13 mouse cellular contexts compared by ENCODE assay signal in genomic region chr2:131129836-131130235, GRCm38 (mm10). TPM values are rescaled to one million over a fixed set of nuclear protein-coding genes. Genes with fewer than 3 reads are reported as not detected.
DNase-seq lines count a peak whose midpoint lies in the region; ATAC-seq and TF ChIP-seq lines count a peak whose summit lies in the region.
"Had no signal": no experiment of that assay in that cellular context is flagged by ENCODE, and none has a peak within 500 bp of the region (broad histone marks: within the 10 kb centered on the region; RNA-seq: fewer than 3 reads in every experiment).

No protein-coding gene starts in this region.

- no peak overlapping the region for H3K4me3 ChIP-seq in kidney, embryonic 15.5 days (replicated peaks)
- H3K4me3 ChIP-seq in heart, postnatal 0 days (ENCODE audit: low read depth, low read length): no peak overlapping the region
- no peak overlapping the region for H3K4me3 ChIP-seq in neural tube, embryonic 15.5 days (replicated peaks)
- H3K4me3 ChIP-seq: limb, embryonic 15.5 days had no signal

- H3K9ac ChIP-seq in kidney, embryonic 15.5 days: no peak overlapping the region
- no peak overlapping the region for H3K9ac ChIP-seq in heart, postnatal 0 days (replicated peaks; ENCODE audit: low read depth, low read length)
- H3K9ac ChIP-seq in neural tube, embryonic 15.5 days (replicated peaks): no peak overlapping the region
- H3K9ac ChIP-seq: limb, embryonic 15.5 days had no signal

- ATAC-seq in kidney, embryonic 15.5 days (replicated peaks; ENCODE audit: low FRiP score): no peak
- no peak for ATAC-seq in heart, postnatal 0 days (ENCODE audit: insufficient read depth, low read depth)
- ATAC-seq in neural tube, embryonic 15.5 days (ENCODE audit: low FRiP score): no peak
- ATAC-seq: CD4-positive, CD25-positive, alpha-beta regulatory T cell, adult 4 months had no signal

- H3K4me2 ChIP-seq in kidney, embryonic 15.5 days: no peak overlapping the region
- H3K4me2 ChIP-seq in heart, postnatal 0 days (ENCODE audit: low read depth, low read length): peak overlapping the region; percentile 69
- no peak overlapping the region for H3K4me2 ChIP-seq in neural tube, embryonic 15.5 days
- H3K4me2 ChIP-seq: limb, embryonic 15.5 days had no signal

- no peak overlapping the region for H3K27ac ChIP-seq in kidney, embryonic 15.5 days
- peak overlapping the region; percentile 49 for H3K27ac ChIP-seq in heart, postnatal 0 days (ENCODE audit: low read depth)
- no peak overlapping the region for H3K27ac ChIP-seq in neural tube, embryonic 15.5 days (replicated peaks)
- H3K27ac ChIP-seq: limb, embryonic 15.5 days had no signal

- no peak for TF ChIP-seq CTCF in heart, postnatal 0 days (IDR thresholded peaks at IDR 0.05; ENCODE audit: low read depth)

- peaks cover 19% of the 10 kb centered on the region for H3K36me3 ChIP-seq in kidney, embryonic 15.5 days
- no peaks in the 10 kb centered on the region for H3K36me3 ChIP-seq in heart, postnatal 0 days (replicated peaks; ENCODE audit: control insufficient read depth, insufficient read depth, low read length)
- H3K36me3 ChIP-seq in neural tube, embryonic 15.5 days: no peaks in the 10 kb centered on the region

- peak; percentile 6 for DNase-seq in kidney, postnatal 10 days
- DNase-seq in c-Kit-positive CD71-positive TER-119-positive erythroid progenitor cells, embryonic 14.5 days (ENCODE audit: low spot score): peak; percentile 66
- DNase-seq in heart, postnatal 0 days (ENCODE audit: low spot score): no peak
- DNase-seq in lung, postnatal 25 days (ENCODE audit: low spot score): peak; percentile 52
- DNase-seq in layer of hippocampus, postnatal 25 days (ENCODE audit: extremely low spot score in 1 of 2, low spot score in 1 of 2): no peak
- no peak for DNase-seq in layer of hippocampus, postnatal 10 days (ENCODE audit: low spot score in 2 of 2)
- DNase-seq: cerebellum, postnatal 36 days; kidney, adult 8-10 months had no signal

- WGBS in kidney, embryonic 15.5 days: 73% methylated on average over 5 of the region's 5 CpGs
- 53% methylated on average over 5 of the region's 5 CpGs for WGBS in heart, postnatal 0 days
- WGBS in neural tube, embryonic 15.5 days: 84% methylated on average over 5 of the region's 5 CpGs

- H3K4me1 ChIP-seq in kidney, embryonic 15.5 days: peaks cover 54% of the 10 kb centered on the region
- H3K4me1 ChIP-seq in heart, postnatal 0 days (ENCODE audit: control insufficient read depth, insufficient read depth): peaks cover 8% of the 10 kb centered on the region; the same call in 1 of the 2 replicates
- H3K4me1 ChIP-seq in neural tube, embryonic 15.5 days: peaks cover 15% of the 10 kb centered on the region

- no peaks in the 10 kb centered on the region for H3K9me3 ChIP-seq in kidney, embryonic 15.5 days (replicated peaks)
- no peaks in the 10 kb centered on the region for H3K9me3 ChIP-seq in heart, postnatal 0 days (replicated peaks; ENCODE audit: control insufficient read depth, low read length)
- no peaks in the 10 kb centered on the region for H3K9me3 ChIP-seq in neural tube, embryonic 15.5 days (replicated peaks)
- H3K9me3 ChIP-seq: limb, embryonic 15.5 days had no signal

- TF ChIP-seq EP300 in heart, postnatal 0 days (IDR thresholded peaks at IDR 0.05; ENCODE audit: low read depth): no peak

- H3K27me3 ChIP-seq in kidney, embryonic 15.5 days: no peaks in the 10 kb centered on the region
- H3K27me3 ChIP-seq in heart, postnatal 0 days (ENCODE audit: control insufficient read depth, insufficient read depth, low read length): 0 out of 2 replicates have a peak, but pooled peaks cover 5% of the 10 kb centered on the region
- 0 out of 2 replicates have a peak, but pooled peaks cover 3% of the 10 kb centered on the region for H3K27me3 ChIP-seq in neural tube, embryonic 15.5 days (replicated peaks)
- H3K27me3 ChIP-seq: limb, embryonic 15.5 days had no signal

RNA-seq across cellular contexts. Expression of gene Hspa12b, which starts 2.8 kb away (rescaled TPM):
- 20.3 and 21.3 TPM in 2 replicates for polyA plus RNA-seq in kidney, embryonic 15.5 days (2015; fragmentation: Nextera tagmentation; extraction: Ambion mirVana)
- 17.1 and 29.3 TPM in 2 replicates for total RNA-seq in heart, postnatal 0 days (2014; rRNA removed; ENCODE audit: low replicate concordance)
- polyA plus RNA-seq in heart, postnatal 0 days (2015; fragmentation: Nextera tagmentation; extraction: Ambion mirVana): 7.2 and 9.0 TPM in 2 replicates
- 1 to 10 TPM; 6.5 to 8.6 TPM for total RNA-seq in layer of hippocampus, postnatal 25 days (2021)
- 6.0 and 7.7 TPM in 2 replicates for polyA plus RNA-seq in neural tube, embryonic 15.5 days (2015; fragmentation: Nextera tagmentation; extraction: Ambion mirVana)
- 10 to 100 TPM in 1 of 2 experiments, 1 to 10 TPM in 1; 9.3 to 10.9 TPM for total RNA-seq in layer of hippocampus, postnatal 10 days (2021)
- polyA plus RNA-seq: CD4-positive, CD25-positive, alpha-beta regulatory T cell, adult 4 months had no signal

RNA-seq across cellular contexts. Expression of gene Gm11037, which starts 3.5 kb away (rescaled TPM):
- not detected in 2 replicates for polyA plus RNA-seq in kidney, embryonic 15.5 days (2015; fragmentation: Nextera tagmentation; extraction: Ambion mirVana)
- total RNA-seq in heart, postnatal 0 days (2014; rRNA removed; ENCODE audit: low replicate concordance): not detected in 2 replicates
- not detected in 2 replicates for polyA plus RNA-seq in heart, postnatal 0 days (2015; fragmentation: Nextera tagmentation; extraction: Ambion mirVana)
- not detected for total RNA-seq in layer of hippocampus, postnatal 25 days (2021)
- polyA plus RNA-seq in neural tube, embryonic 15.5 days (2015; fragmentation: Nextera tagmentation; extraction: Ambion mirVana): not detected in 2 replicates
- not detected for total RNA-seq in layer of hippocampus, postnatal 10 days (2021)
- total RNA-seq: heart, postnatal 10 days had no signal
- polyA plus RNA-seq: CD4-positive, CD25-positive, alpha-beta regulatory T cell, adult 4 months; limb, embryonic 15.5 days had no signal

RNA-seq across cellular contexts. Expression of gene 1700037H04Rik, which starts 30.0 kb away (rescaled TPM):
- 82.9 and 91.1 TPM in 2 replicates for polyA plus RNA-seq in kidney, embryonic 15.5 days (2015; fragmentation: Nextera tagmentation; extraction: Ambion mirVana)
- total RNA-seq in heart, postnatal 0 days (2014; rRNA removed; ENCODE audit: low replicate concordance): 48.3 and 88.8 TPM in 2 replicates
- polyA plus RNA-seq in heart, postnatal 0 days (2015; fragmentation: Nextera tagmentation; extraction: Ambion mirVana): 35.9 and 39.7 TPM in 2 replicates
- 10 to 100 TPM; 55.5 to 66.7 TPM for total RNA-seq in layer of hippocampus, postnatal 25 days (2021)
- 79.1 and 83.2 TPM in 2 replicates for polyA plus RNA-seq in neural tube, embryonic 15.5 days (2015; fragmentation: Nextera tagmentation; extraction: Ambion mirVana)
- 10 to 100 TPM; 64.4 to 70.0 TPM for total RNA-seq in layer of hippocampus, postnatal 10 days (2021)

RNA-seq across cellular contexts. Expression of gene Siglec1, which starts 43.3 kb away (rescaled TPM):
- polyA plus RNA-seq in kidney, embryonic 15.5 days (2015; fragmentation: Nextera tagmentation; extraction: Ambion mirVana): 0.35 and 0.49 TPM in 2 replicates
- 2.2 and 3.4 TPM in 2 replicates for total RNA-seq in heart, postnatal 0 days (2014; rRNA removed; ENCODE audit: low replicate concordance)
- polyA plus RNA-seq in heart, postnatal 0 days (2015; fragmentation: Nextera tagmentation; extraction: Ambion mirVana): 0.20 and 0.27 TPM in 2 replicates
- total RNA-seq in layer of hippocampus, postnatal 25 days (2021): under 1 TPM; 0.22 to 0.31 TPM
- 0.23 and 0.36 TPM in 2 replicates for polyA plus RNA-seq in neural tube, embryonic 15.5 days (2015; fragmentation: Nextera tagmentation; extraction: Ambion mirVana)
- total RNA-seq in layer of hippocampus, postnatal 10 days (2021): under 1 TPM; 0.50 to 0.51 TPM
- polyA plus RNA-seq: CD4-positive, CD25-positive, alpha-beta regulatory T cell, adult 4 months had no signal

RNA-seq across cellular contexts. Expression of gene Cenpb, which starts 50.0 kb away (rescaled TPM):
- 10.6 and 10.8 TPM in 2 replicates for polyA plus RNA-seq in kidney, embryonic 15.5 days (2015; fragmentation: Nextera tagmentation; extraction: Ambion mirVana)
- 62.9 and 84.8 TPM in 2 replicates for total RNA-seq in heart, postnatal 0 days (2014; rRNA removed; ENCODE audit: low replicate concordance)
- polyA plus RNA-seq in heart, postnatal 0 days (2015; fragmentation: Nextera tagmentation; extraction: Ambion mirVana): 7.1 and 7.8 TPM in 2 replicates
- 10 to 100 TPM; 84.8 to 92.4 TPM for total RNA-seq in layer of hippocampus, postnatal 25 days (2021)
- 11.5 and 12.6 TPM in 2 replicates for polyA plus RNA-seq in neural tube, embryonic 15.5 days (2015; fragmentation: Nextera tagmentation; extraction: Ambion mirVana)
- 100 to 1,000 TPM; 106 to 108 TPM for total RNA-seq in layer of hippocampus, postnatal 10 days (2021)

Comparison
In these comparisons a context has a peak if more than half of its experiments do, and no peak if none do; other contexts are left out.
1. DNase-seq: peak in kidney, postnatal 10 days (single experiment), c-Kit-positive CD71-positive TER-119-positive erythroid progenitor cells, embryonic 14.5 days (single experiment) and lung, postnatal 25 days (single experiment); none in heart, postnatal 0 days (single experiment), layer of hippocampus, postnatal 25 days (0 of 2) and layer of hippocampus, postnatal 10 days (0 of 2).